Mouse (Mus musculus) frontal cortex, adult 2 months (tissue): Measurements from ENCODE around the gene 4931428F04Rik. TPM values are rescaled to one million over a fixed set of nuclear protein-coding genes. Genes with fewer than 3 reads are reported as not detected.
"Not testable (repeated sequence)": the region's sequence is repeated elsewhere in the genome, so short reads cannot be mapped to it uniquely, and the experiment has no call there.

Experiments
- DNase-seq, 2 experiments: peaks; one replicate each; pipeline ENCODE4 v3.0.0; 2022; ENCODE audit warnings: low spot score in 1 of 2; ENCODE audit errors: extremely low spot score in 1 of 2
- polyA plus RNA-seq: library from polyadenylated mRNA; depleted of rRNA; stranded (reverse); fragments of >200 nt; gene quantifications from 2 replicates; pipeline ENCODE4 v1.2.3, GENCODE M21; 2012; rRNA removed

The 4931428F04Rik gene
- polyA plus RNA-seq, 1 experiment, result 33.3 TPM

- DNase-seq, result no peak
Measured at GRCm38 (mm10) chr8:105233126-105233935, 56.3 kb downstream of the 4931428F04Rik start.

GRCm38 (mm10) chr8:105232321-105232693 lies 57.4 kb downstream of the 4931428F04Rik start:
- DNase-seq, result not testable (repeated sequence)

- no peak for DNase-seq
Measured at GRCm38 (mm10) chr8:105231503-105232320, 58.0 kb downstream of the 4931428F04Rik start.

Other genes with a start within 250 kb of the 4931428F04Rik start
- not detected in 2 replicates for gene Ces3a, start 241.3 kb downstream of the 4931428F04Rik start, polyA plus RNA-seq
- gene Ces3b, start 206.1 kb downstream of the 4931428F04Rik start, polyA plus RNA-seq, result not detected in 2 replicates
- gene Ces4a, start 158.1 kb downstream of the 4931428F04Rik start, polyA plus RNA-seq, result not detected in 2 replicates
- 25.2 and 28.1 TPM in 2 replicates for gene Cbfb, start 119.2 kb downstream of the 4931428F04Rik start, polyA plus RNA-seq
- 35.6 and 41.5 TPM in 2 replicates for gene D230025D16Rik, start 64.7 kb downstream of the 4931428F04Rik start, polyA plus RNA-seq
- gene B3gnt9, start 34.7 kb downstream of the 4931428F04Rik start, polyA plus RNA-seq, result 3.9 and 4.5 TPM in 2 replicates
- 8.4 and 8.7 TPM in 2 replicates for gene Tradd, start 25.3 kb downstream of the 4931428F04Rik start, polyA plus RNA-seq
- gene Fbxl8, start 25.2 kb downstream of the 4931428F04Rik start, polyA plus RNA-seq, result 2.0 and 2.1 TPM in 2 replicates
- gene Hsf4, start 20.1 kb downstream of the 4931428F04Rik start, polyA plus RNA-seq, result 20.2 and 20.7 TPM in 2 replicates
- gene Nol3, start 13.7 kb downstream of the 4931428F04Rik start, polyA plus RNA-seq, result 13.4 and 14.2 TPM in 2 replicates
- 2.2 and 2.4 TPM in 2 replicates for gene Exoc3l, start 6.2 kb upstream of the 4931428F04Rik start, polyA plus RNA-seq
- 59.9 and 67.7 TPM in 2 replicates for gene E2f4, start 7.8 kb upstream of the 4931428F04Rik start, polyA plus RNA-seq
- gene Elmo3, start 15.7 kb upstream of the 4931428F04Rik start, polyA plus RNA-seq, result 2.4 and 2.6 TPM in 2 replicates
- gene Lrrc29, start 36.4 kb upstream of the 4931428F04Rik start, polyA plus RNA-seq, result 3.5 and 4.8 TPM in 2 replicates
- gene Tmem208, start 36.5 kb upstream of the 4931428F04Rik start, polyA plus RNA-seq, result 73.1 and 74.3 TPM in 2 replicates
- gene Fhod1, start 58.1 kb upstream of the 4931428F04Rik start, polyA plus RNA-seq, result 3.8 and 4.2 TPM in 2 replicates
- 26.1 and 26.4 TPM in 2 replicates for gene Slc9a5, start 59.0 kb upstream of the 4931428F04Rik start, polyA plus RNA-seq
- gene Plekhg4, start 83.4 kb upstream of the 4931428F04Rik start, polyA plus RNA-seq, result 3.2 TPM in 2 replicates
- not detected in 2 replicates for gene Kctd19, start 123.6 kb upstream of the 4931428F04Rik start, polyA plus RNA-seq
- gene Lrrc36, start 123.7 kb upstream of the 4931428F04Rik start, polyA plus RNA-seq, result 0.34 and 0.53 TPM in 2 replicates
- 66.7 and 76.4 TPM in 2 replicates for gene Tppp3, start 181.7 kb upstream of the 4931428F04Rik start, polyA plus RNA-seq
- 75.3 and 75.7 TPM in 2 replicates for gene Zdhhc1, start 207.0 kb upstream of the 4931428F04Rik start, polyA plus RNA-seq
- gene Hsd11b2, start 228.9 kb upstream of the 4931428F04Rik start, polyA plus RNA-seq, result 0.21 and 0.22 TPM in 2 replicates